Mouse (Mus musculus) adrenal gland, postnatal 36 days (tissue): Measurements from ENCODE around the gene Cdc42ep1. TPM values are rescaled to one million over a fixed set of nuclear protein-coding genes. Genes with fewer than 3 reads are reported as not detected.

Experiments used
- DNase-seq, 2 experiments: peaks; one replicate each; pipeline ENCODE4 v3.0.0; 2021; ENCODE audit warnings: mixed read lengths in 1 of 2
- long read RNA-seq, 2 experiments: library from polyadenylated mRNA; stranded (forward); transcript quantifications; one replicate each; pipeline ENCODE4 v2.0.0; 2021; ENCODE audit warnings: borderline sequencing depth in 2 of 2
- total RNA-seq, 2 experiments: library from RNA; stranded (reverse); gene quantifications; 2 replicates each; pipeline ENCODE4 v1.2.3; 2021

Cdc42ep1 gene
- total RNA-seq = 10 to 100 TPM; 36.8 to 52.6 TPM
- long read RNA-seq, experiment 1, transcript Cdc42ep1-201 (3 exons, 2,560 nt) = major isoform, 16 of 30 reads
- long read RNA-seq, experiment 1, partial matches to known transcripts = 12 of 30 reads
- long read RNA-seq, experiment 1, other reads (novel, unspliced or antisense) = 2 of 30 reads
- long read RNA-seq, experiment 2, transcript Cdc42ep1-201 (3 exons, 2,560 nt) = major isoform, 14 of 19 reads
- long read RNA-seq, experiment 2, partial matches to known transcripts = 5 of 19 reads
- long read RNA-seq, experiment 2, other reads (novel, unspliced or antisense) = 0 of 19 reads

GRCm38 (mm10) chr15:78842371-78843163 is at the start of gene Cdc42ep1:
Gene Cdc42ep1, plus strand, starts transcription at chr15:78842624.
- DNase-seq = peak; percentile 83 to 92

- DNase-seq = no peak
Measured at GRCm38 (mm10) chr15:78796196-78797059, 46.0 kb upstream of the Cdc42ep1 start.

- DNase-seq = no peak
Measured at GRCm38 (mm10) chr15:78797060-78797329, 45.4 kb upstream of the Cdc42ep1 start.

GRCm38 (mm10) chr15:78799029-78799428 is 43.4 kb upstream of the Cdc42ep1 start:
- peak in 1 of 2 experiments; percentile 44 for DNase-seq

- DNase-seq = no peak
Measured at GRCm38 (mm10) chr15:78801571-78801970, 40.9 kb upstream of the Cdc42ep1 start.

- peak; percentile 26 to 47 for DNase-seq
Measured at GRCm38 (mm10) chr15:78801971-78802741, 40.3 kb upstream of the Cdc42ep1 start.

GRCm38 (mm10) chr15:78802776-78803391 is 39.5 kb upstream of the Cdc42ep1 start, which contains the start of gene Card10:
Gene Card10, minus strand, starts transcription at chr15:78803042.
- DNase-seq = peak; percentile 76 to 83

GRCm38 (mm10) chr15:78803499-78803900 is 38.9 kb upstream of the Cdc42ep1 start:
- DNase-seq = peak; percentile 61 to 81

- DNase-seq = no peak
Measured at GRCm38 (mm10) chr15:78804326-78804725, 38.1 kb upstream of the Cdc42ep1 start.

GRCm38 (mm10) chr15:78805351-78805750 is 37.1 kb upstream of the Cdc42ep1 start:
- DNase-seq = no peak

- DNase-seq = no peak
Measured at GRCm38 (mm10) chr15:78806614-78807013, 35.8 kb upstream of the Cdc42ep1 start.

- DNase-seq = peak; percentile 50 to 68
Measured at GRCm38 (mm10) chr15:78807141-78807540, 35.3 kb upstream of the Cdc42ep1 start.

GRCm38 (mm10) chr15:78808980-78809379 is 33.4 kb upstream of the Cdc42ep1 start:
- DNase-seq = no peak

GRCm38 (mm10) chr15:78809739-78810138 is 32.7 kb upstream of the Cdc42ep1 start:
- DNase-seq = no peak

GRCm38 (mm10) chr15:78810146-78810545 is 32.3 kb upstream of the Cdc42ep1 start:
- no peak for DNase-seq

GRCm38 (mm10) chr15:78813603-78814002 is 28.8 kb upstream of the Cdc42ep1 start:
- no peak for DNase-seq

- DNase-seq = peak in 1 of 2 experiments; percentile 47
Measured at GRCm38 (mm10) chr15:78815314-78816073, 26.9 kb upstream of the Cdc42ep1 start.

GRCm38 (mm10) chr15:78816074-78816391 is 26.4 kb upstream of the Cdc42ep1 start:
- no peak for DNase-seq

GRCm38 (mm10) chr15:78826213-78827204 is 15.9 kb upstream of the Cdc42ep1 start:
- peak; percentile 76 to 82 for DNase-seq
